Mouse (Mus musculus): ENCODE data around the gene Zfp451.

- TF ChIP-seq CTCF (conservative IDR thresholded peaks at IDR 0.05; ENCODE audit: insufficient read depth, insufficient read length, low read depth, low read length): no peak
- TF ChIP-seq POLR2A (IDR thresholded peaks at IDR 0.05; ENCODE audit: low read depth, low read length): no peak
These were observed 3.5 kb upstream of the Zfp451 start for GRCm38 (mm10) chr1:33817931-33818330.
